Mouse (Mus musculus) C2C12 (cell line): ENCODE results near the gene Eapp.

Experiments
- CEBPB ChIP-seq: IDR thresholded peaks from one replicate; pipeline ENCODE4 v1.6.1; 2011; ENCODE audit warnings: low read depth, mild to moderate bottlenecking, control low read depth, moderate library complexity
- CTCF ChIP-seq: IDR thresholded peaks from one replicate; pipeline ENCODE4 v1.5.1; 2011; ENCODE audit not compliant: control insufficient read depth, insufficient read depth, insufficient read length
- MAX ChIP-seq: IDR thresholded peaks from one replicate; pipeline ENCODE4 v1.6.1; 2011; ENCODE audit warnings: mild to moderate bottlenecking, control low read depth
- MYOD1 ChIP-seq: IDR thresholded peaks from one replicate; pipeline ENCODE4 v1.6.1; 2011; ENCODE audit warnings: low read depth; ENCODE audit not compliant: control insufficient read depth, insufficient read length
- MYOG ChIP-seq: IDR thresholded peaks from one replicate; pipeline ENCODE4 v1.6.1; 2011; ENCODE audit not compliant: control insufficient read depth, insufficient read length; ENCODE audit errors: extremely low read depth

DNA sequence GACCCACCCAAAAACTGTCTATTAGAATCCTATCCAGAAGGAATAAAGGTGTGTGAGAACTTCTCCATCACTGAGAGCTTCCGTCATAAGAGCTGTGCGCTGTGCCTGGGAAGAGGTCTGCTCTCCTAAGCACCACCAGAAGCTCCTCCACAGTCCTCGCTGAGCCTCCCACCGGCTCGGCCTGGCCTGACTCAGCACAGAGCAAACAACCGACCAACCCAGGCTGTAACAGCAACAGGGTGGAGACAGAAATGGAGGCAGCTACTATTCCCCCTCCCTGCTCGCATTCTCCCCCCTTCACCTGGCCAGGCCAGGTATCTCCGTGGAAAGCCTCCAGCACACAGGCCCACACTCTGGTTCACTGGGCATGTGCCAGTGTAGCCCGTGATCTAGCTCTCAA, 19.0 kb downstream of the Eapp start:
- no peak for TF ChIP-seq MYOD1
- TF ChIP-seq CTCF, result no peak
- TF ChIP-seq MYOG, result no peak
- no peak for TF ChIP-seq CEBPB
- no peak for TF ChIP-seq MAX
